Mouse (Mus musculus) stomach, embryonic 14.5 days (tissue): Measurements from ENCODE around the gene Scg2. TPM values are rescaled to one million over a fixed set of nuclear protein-coding genes. Genes with fewer than 3 reads are reported as not detected.

ENCODE experiments used
- ATAC-seq: fragments of 200-750 bp; cut with Nextera tagmentation; 2 replicates; pipeline ENCODE4 v1.8.0; 2017; ENCODE audit warnings: low read depth, moderate TSS enrichment; ENCODE audit not compliant: insufficient number of reproducible peaks, insufficient read depth, low FRiP score
- H3K27ac ChIP-seq: fragments of 300-500 bp; sonication (generic); 2 replicates; pipeline ENCODE4 v1.5.1; 2014; ENCODE audit warnings: mild to moderate bottlenecking, low read length, moderate library complexity, mixed read lengths
- H3K27me3 ChIP-seq: fragments of 300-500 bp; sonication (generic); 2 replicates; pipeline ENCODE4 v1.6.1; 2014; ENCODE audit warnings: low read length, control low read depth, mixed read lengths; ENCODE audit not compliant: control insufficient read depth, insufficient read depth
- H3K36me3 ChIP-seq: fragments of 300-500 bp; sonication (generic); 2 replicates; pipeline ENCODE4 v1.6.1; 2014; ENCODE audit warnings: mild to moderate bottlenecking, control low read depth, low read length, moderate library complexity, mixed read lengths; ENCODE audit not compliant: control insufficient read depth, insufficient read depth
- H3K4me1 ChIP-seq: fragments of 300-500 bp; sonication (generic); 2 replicates; pipeline ENCODE4 v1.6.1; 2014; ENCODE audit warnings: low read length, control low read depth, mixed read lengths; ENCODE audit not compliant: control insufficient read depth, insufficient read depth
- H3K4me2 ChIP-seq: fragments of 300-500 bp; sonication (generic); replicated peaks from 2 replicates; pipeline ENCODE4 v1.6.1; 2014; ENCODE audit warnings: low read depth, low read length, control low read depth
- H3K4me3 ChIP-seq: fragments of 300-500 bp; sonication (generic); 2 replicates; pipeline ENCODE4 v1.5.1; 2014; ENCODE audit warnings: low read depth, low read length, control low read depth
- H3K9ac ChIP-seq: fragments of 300-500 bp; sonication (generic); replicated peaks from 2 replicates; pipeline ENCODE4 v1.6.1; 2014; ENCODE audit warnings: low read depth, mild to moderate bottlenecking, control low read depth, low read length, moderate library complexity, mixed read lengths
- H3K9me3 ChIP-seq: fragments of 300-500 bp; sonication (generic); 2 replicates; pipeline ENCODE4 v1.6.1; 2016; ENCODE audit warnings: low read depth, low read length, control low read depth; ENCODE audit not compliant: control insufficient read depth
- WGBS: fragments of 180-500 bp; shearing (Covaris S2); extraction: QIAGEN DNeasy Blood & Tissue Kit; methylation state at CpG from one replicate; pipeline ENCODE4 v1.1.7; 2014; 5-methylcytosine and 5-hydroxymethylcytosine counted together
- polyA plus RNA-seq: library from polyadenylated mRNA; unstranded; fragments of >200 nt; fragmentation: Nextera tagmentation; extraction: Ambion mirVana; gene quantifications from 2 replicates; pipeline ENCODE4 v1.2.1, GENCODE M21; 2014

The Scg2 gene
- polyA plus RNA-seq, 1 experiment from 2014 or later = 3.2 TPM

GRCm38 (mm10) chr1:79450343-79451021 lies 10.6 kb upstream of the Scg2 start:
- Histone ChIP-seq H3K36me3 (no peaks in the 10 kb centered on the region), H3K9ac (no peak overlapping the region), H3K4me2 (0 out of 2 replicates have a peak overlapping the region, but pooled peaks have one; percentile 2), H3K4me3 (no peak overlapping the region), H3K27me3 (no peaks in the 10 kb centered on the region), H3K4me1 (no peaks in the 10 kb centered on the region), H3K27ac (no peak overlapping the region), H3K9me3 (no peaks in the 10 kb centered on the region)
- 22% methylated on average over 20 of the region's 20 CpGs for WGBS
- ATAC-seq = no peak

- H3K9ac ChIP-seq = no peak overlapping the region
- no peak for ATAC-seq
- no peaks in the 10 kb centered on the region for H3K36me3 ChIP-seq
- no peak overlapping the region for H3K4me3 ChIP-seq
- H3K4me1 ChIP-seq = no peaks in the 10 kb centered on the region
- no peak overlapping the region for H3K27ac ChIP-seq
- no peaks in the 10 kb centered on the region for H3K9me3 ChIP-seq
- 0 out of 2 replicates have a peak overlapping the region, but pooled peaks have one; percentile 2 for H3K4me2 ChIP-seq
- WGBS = 25% methylated on average over 6 of the region's 6 CpGs
- no peaks in the 10 kb centered on the region for H3K27me3 ChIP-seq
These were observed 10.0 kb upstream of the Scg2 start for GRCm38 (mm10) chr1:79449943-79450342.

GRCm38 (mm10) chr1:79445586-79445985 lies 5.7 kb upstream of the Scg2 start:
- Histone ChIP-seq H3K4me2 (no peak overlapping the region), H3K9me3 (no peaks in the 10 kb centered on the region), H3K4me1 (no peaks in the 10 kb centered on the region), H3K36me3 (no peaks in the 10 kb centered on the region), H3K4me3 (no peak overlapping the region), H3K9ac (no peak overlapping the region), H3K27me3 (no peaks in the 10 kb centered on the region), H3K27ac (no peak overlapping the region)
- no peak for ATAC-seq
- whole genome bisulfite sequencing = 84% methylated on average over 4 of the region's 4 CpGs

GRCm38 (mm10) chr1:79437755-79438154 lies 2.2 kb downstream of the Scg2 start:
- Histone ChIP-seq H3K27ac (no peak overlapping the region), H3K36me3 (no peaks in the 10 kb centered on the region), H3K4me3 (no peak overlapping the region), H3K4me2 (no peak overlapping the region), H3K9me3 (no peaks in the 10 kb centered on the region), H3K4me1 (no peaks in the 10 kb centered on the region), H3K27me3 (no peaks in the 10 kb centered on the region), H3K9ac (no peak overlapping the region)
- ATAC-seq = no peak
- 75% methylated on average over 1 of the region's 1 CpGs for WGBS

- Histone ChIP-seq H3K4me2 (no peak overlapping the region), H3K4me1 (no peaks in the 10 kb centered on the region), H3K9ac (no peak overlapping the region), H3K36me3 (no peaks in the 10 kb centered on the region), H3K9me3 (no peaks in the 10 kb centered on the region), H3K27me3 (no peaks in the 10 kb centered on the region), H3K27ac (no peak overlapping the region), H3K4me3 (no peak overlapping the region)
- ATAC-seq = no peak
- WGBS = 79% methylated on average over 8 of the region's 8 CpGs
These were observed 3.2 kb downstream of the Scg2 start for GRCm38 (mm10) chr1:79436671-79437070.

- 61% methylated on average over 5 of the region's 5 CpGs for whole genome bisulfite sequencing
- Histone ChIP-seq H3K27me3 (no peaks in the 10 kb centered on the region), H3K4me3 (no peak overlapping the region), H3K27ac (no peak overlapping the region), H3K4me2 (no peak overlapping the region), H3K9me3 (no peaks in the 10 kb centered on the region), H3K9ac (no peak overlapping the region), H3K4me1 (no peaks in the 10 kb centered on the region), H3K36me3 (no peaks in the 10 kb centered on the region)
- no peak for ATAC-seq
These were observed 10.9 kb downstream of the Scg2 start for GRCm38 (mm10) chr1:79429058-79429457.

- H3K4me1 ChIP-seq = no peaks in the 10 kb centered on the region
- no peak for ATAC-seq
- H3K27me3 ChIP-seq = no peaks in the 10 kb centered on the region
- H3K36me3 ChIP-seq = no peaks in the 10 kb centered on the region
- H3K9ac ChIP-seq = no peak overlapping the region
- H3K9me3 ChIP-seq = no peaks in the 10 kb centered on the region
- no peak overlapping the region for H3K4me2 ChIP-seq
- H3K4me3 ChIP-seq = no peak overlapping the region
- no peak overlapping the region for H3K27ac ChIP-seq
These were observed 24.4 kb downstream of the Scg2 start for GRCm38 (mm10) chr1:79415496-79415895.

- no peak overlapping the region for H3K4me2 ChIP-seq
- ATAC-seq = no peak
- H3K9me3 ChIP-seq = no peaks in the 10 kb centered on the region
- H3K9ac ChIP-seq = no peak overlapping the region
- no peaks in the 10 kb centered on the region for H3K36me3 ChIP-seq
- no peak overlapping the region for H3K4me3 ChIP-seq
- H3K4me1 ChIP-seq = no peaks in the 10 kb centered on the region
- WGBS = 63% methylated on average over 7 of the region's 7 CpGs
- H3K27me3 ChIP-seq = no peaks in the 10 kb centered on the region
- no peak overlapping the region for H3K27ac ChIP-seq
These were observed 33.5 kb downstream of the Scg2 start for GRCm38 (mm10) chr1:79406337-79406942.
